Mouse (Mus musculus) hindbrain, embryonic 14.5 days (tissue): Measurements from ENCODE around the gene Ccdc115. TPM values are rescaled to one million over a fixed set of nuclear protein-coding genes. Genes with fewer than 3 reads are reported as not detected.
"Not testable (repeated sequence)": the region's sequence is repeated elsewhere in the genome, so short reads cannot be mapped to it uniquely, and the experiment has no call there.

Experiments
- ATAC-seq: fragments of 200-750 bp; cut with Nextera tagmentation; 2 replicates; pipeline ENCODE4 v1.8.0; 2017; ENCODE audit warnings: moderate number of reproducible peaks, mild to moderate bottlenecking, moderate TSS enrichment, moderate library complexity; ENCODE audit not compliant: low FRiP score
- DNase-seq: peaks from one replicate; pipeline ENCODE4 v3.0.0-alpha.2; 2015; ENCODE audit warnings: low spot score
- H3K27ac ChIP-seq: fragments of 300-500 bp; sonication (generic); 2 replicates; pipeline ENCODE4 v1.5.1; 2014; ENCODE audit warnings: mild to moderate bottlenecking, moderate library complexity
- H3K27me3 ChIP-seq: fragments of 300-500 bp; sonication (generic); 2 replicates; pipeline ENCODE4 v1.6.1; 2014; ENCODE audit warnings: mild to moderate bottlenecking, low read length, mixed read lengths; ENCODE audit not compliant: control insufficient read depth, insufficient read depth
- H3K36me3 ChIP-seq: fragments of 300-500 bp; sonication (generic); replicated peaks from 2 replicates; pipeline ENCODE4 v1.6.1; 2014; ENCODE audit not compliant: control insufficient read depth, insufficient read depth
- H3K4me1 ChIP-seq: fragments of 300-500 bp; sonication (generic); replicated peaks from 2 replicates; pipeline ENCODE4 v1.6.1; 2014; ENCODE audit warnings: antibody characterized with exemption, low read length, mixed read lengths; ENCODE audit not compliant: control insufficient read depth, insufficient read depth
- H3K4me2 ChIP-seq: fragments of 300-500 bp; sonication (generic); replicated peaks from 2 replicates; pipeline ENCODE4 v1.6.1; 2014; ENCODE audit warnings: mild to moderate bottlenecking, moderate library complexity
- H3K4me3 ChIP-seq: fragments of 300-500 bp; sonication (generic); replicated peaks from 2 replicates; pipeline ENCODE4 v1.5.1; 2014; ENCODE audit warnings: mild to moderate bottlenecking, low read length
- H3K9ac ChIP-seq: fragments of 300-500 bp; sonication (generic); 2 replicates; pipeline ENCODE4 v1.6.1; 2014
- H3K9me3 ChIP-seq: fragments of 300-500 bp; sonication (generic); 2 replicates; pipeline ENCODE4 v1.6.1; 2016; ENCODE audit warnings: low read length; ENCODE audit not compliant: control insufficient read depth
- WGBS: fragments of 180-500 bp; shearing (Covaris S2); extraction: QIAGEN DNeasy Blood & Tissue Kit; methylation state at CpG from one replicate; pipeline ENCODE4 v1.1.7; 2014; 5-methylcytosine and 5-hydroxymethylcytosine counted together
- polyA plus RNA-seq: library from polyadenylated mRNA; unstranded; fragments of >200 nt; fragmentation: Nextera tagmentation; extraction: Ambion mirVana; gene quantifications from 2 replicates; pipeline ENCODE4 v1.2.1, GENCODE M21; 2014

Gene Ccdc115
- polyA plus RNA-seq, 1 experiment from 2014 or later = 60.6 TPM

GRCm38 (mm10) chr1:34443124-34443523 lies 3.7 kb upstream of the Ccdc115 start:
- WGBS = 97% methylated on average over 6 of the region's 6 CpGs
- Histone ChIP-seq H3K27me3 (no peaks in the 10 kb centered on the region), H3K4me2 (no peak overlapping the region), H3K27ac (no peak overlapping the region), H3K4me1 (peaks cover 15% of the 10 kb centered on the region), H3K36me3 (peaks cover 56% of the 10 kb centered on the region), H3K9ac (no peak overlapping the region), H3K4me3 (no peak overlapping the region), H3K9me3 (no peaks in the 10 kb centered on the region)
- DNase-seq = no peak
- ATAC-seq = no peak

- WGBS = 8% methylated on average over 31 of the region's 31 CpGs
- Histone ChIP-seq H3K4me2 (peak overlapping the region; percentile 72), H3K4me1 (peaks cover 15% of the 10 kb centered on the region), H3K36me3 (peaks cover 44% of the 10 kb centered on the region), H3K27me3 (no peaks in the 10 kb centered on the region), H3K27ac (peak overlapping the region; percentile 26), H3K9me3 (no peaks in the 10 kb centered on the region), H3K4me3 (peak overlapping the region; percentile 59), H3K9ac (peak overlapping the region; percentile 57)
- ATAC-seq (peak; percentile 46), DNase-seq (no peak)
These were observed 624 bp upstream of the Ccdc115 start for GRCm38 (mm10) chr1:34439961-34440630.

- Histone ChIP-seq H3K36me3 (peaks cover 28% of the 10 kb centered on the region), H3K4me3 (peak overlapping the region; percentile 59), H3K27ac (no peak overlapping the region), H3K9me3 (no peaks in the 10 kb centered on the region), H3K27me3 (no peaks in the 10 kb centered on the region), H3K4me1 (peaks cover 20% of the 10 kb centered on the region), H3K4me2 (peak overlapping the region; percentile 66), H3K9ac (peak overlapping the region; percentile 41; the same call in 1 of the 2 replicates)
- 49% methylated on average over 15 of the region's 20 CpGs for WGBS
- ATAC-seq (no peak), DNase-seq (no peak)
These were observed 956 bp downstream of the Ccdc115 start for GRCm38 (mm10) chr1:34438381-34439051.

GRCm38 (mm10) chr1:34437366-34437765 lies 2.1 kb downstream of the Ccdc115 start:
- not testable (repeated sequence) for H3K9me3 ChIP-seq, H3K9ac ChIP-seq, H3K4me2 ChIP-seq, H3K27ac ChIP-seq, H3K27me3 ChIP-seq, DNase-seq, H3K4me3 ChIP-seq, ATAC-seq
- peaks cover 17% of the 10 kb centered on the region; the same call in 1 of the 2 replicates for H3K36me3 ChIP-seq
- 93% methylated on average over 8 of the region's 8 CpGs for WGBS
- peaks cover 23% of the 10 kb centered on the region for H3K4me1 ChIP-seq

- H3K9me3 ChIP-seq = no peaks in the 10 kb centered on the region
- ATAC-seq = no peak
- no peak overlapping the region for H3K4me2 ChIP-seq
- H3K4me3 ChIP-seq = no peak overlapping the region
- H3K4me1 ChIP-seq = peaks cover 26% of the 10 kb centered on the region
- DNase-seq = no peak
- WGBS = 94% methylated on average over 3 of the region's 3 CpGs
- H3K36me3 ChIP-seq = peaks cover 14% of the 10 kb centered on the region; the same call in 1 of the 2 replicates
- H3K27me3 ChIP-seq = no peaks in the 10 kb centered on the region
- H3K27ac ChIP-seq = no peak overlapping the region
- no peak overlapping the region for H3K9ac ChIP-seq
These were observed 3.1 kb downstream of the Ccdc115 start for GRCm38 (mm10) chr1:34436374-34436773.

- Histone ChIP-seq H3K4me1 (peaks cover 19% of the 10 kb centered on the region), H3K27me3 (no peaks in the 10 kb centered on the region), H3K36me3 (peaks cover 9% of the 10 kb centered on the region; the same call in 1 of the 2 replicates), H3K27ac (peak overlapping the region; percentile 92), H3K9ac (peak overlapping the region; percentile 75), H3K9me3 (peaks cover 4% of the 10 kb centered on the region), H3K4me3 (peak overlapping the region; percentile 46), H3K4me2 (peak overlapping the region; percentile 88)
- DNase-seq (no peak), ATAC-seq (no peak)
- WGBS = 27% methylated on average over 8 of the region's 8 CpGs
These were observed 3.9 kb downstream of the Ccdc115 start for GRCm38 (mm10) chr1:34435371-34436120.

GRCm38 (mm10) chr1:34434660-34435160 lies 4.8 kb downstream of the Ccdc115 start:
- H3K4me2 ChIP-seq = peak overlapping the region; percentile 88
- H3K9me3 ChIP-seq = peaks cover 12% of the 10 kb centered on the region
- ATAC-seq (peak; percentile 38), DNase-seq (peak; percentile 100)
- H3K4me3 ChIP-seq = peak overlapping the region; percentile 46
- H3K27ac ChIP-seq = peak overlapping the region; percentile 92
- under 1% methylated on average over 30 of the region's 30 CpGs for WGBS
- no peaks in the 10 kb centered on the region for H3K27me3 ChIP-seq
- H3K9ac ChIP-seq = peak overlapping the region; percentile 75
- H3K36me3 ChIP-seq = peaks cover 9% of the 10 kb centered on the region; the same call in 1 of the 2 replicates
- peaks cover 15% of the 10 kb centered on the region for H3K4me1 ChIP-seq

GRCm38 (mm10) chr1:34433891-34434521 lies 5.5 kb downstream of the Ccdc115 start:
- ATAC-seq = no peak
- WGBS = 7% methylated on average over 19 of the region's 19 CpGs

More at GRCm38 (mm10) chr1:34433891-34434521, 5.5 kb downstream of the Ccdc115 start:
- H3K9ac ChIP-seq = peak overlapping the region; percentile 28
- peak overlapping the region; percentile 88 for H3K4me2 ChIP-seq
- peaks cover 9% of the 10 kb centered on the region; the same call in 1 of the 2 replicates for H3K36me3 ChIP-seq
- peak; percentile 51 for DNase-seq
- H3K27me3 ChIP-seq = no peaks in the 10 kb centered on the region
- H3K4me1 ChIP-seq = peaks cover 15% of the 10 kb centered on the region
- peak overlapping the region; percentile 28; the same call in 1 of the 2 replicates for H3K27ac ChIP-seq
- H3K9me3 ChIP-seq = peaks cover 14% of the 10 kb centered on the region
- peak overlapping the region; percentile 46 for H3K4me3 ChIP-seq
